Mouse (Mus musculus) midbrain, embryonic 12.5 days (tissue): Measurements from ENCODE around the gene Spns3. TPM values are rescaled to one million over a fixed set of nuclear protein-coding genes. Genes with fewer than 3 reads are reported as not detected.
"Not testable (repeated sequence)": the region's sequence is repeated elsewhere in the genome, so short reads cannot be mapped to it uniquely, and the experiment has no call there.

Source experiments
- ATAC-seq: fragments of 200-750 bp; cut with Nextera tagmentation; 2 replicates; pipeline ENCODE4 v1.8.0; 2017; ENCODE audit warnings: low read depth, moderate TSS enrichment, moderate library complexity; ENCODE audit not compliant: low FRiP score
- H3K27ac ChIP-seq: fragments of 300-500 bp; sonication (generic); replicated peaks from 2 replicates; pipeline ENCODE4 v1.5.1; 2016; ENCODE audit warnings: mild to moderate bottlenecking
- H3K27me3 ChIP-seq: fragments of 300-500 bp; sonication (generic); 2 replicates; pipeline ENCODE4 v1.6.1; 2016; ENCODE audit warnings: mild to moderate bottlenecking
- H3K36me3 ChIP-seq: fragments of 300-500 bp; sonication (generic); 2 replicates; pipeline ENCODE4 v1.6.1; 2016
- H3K4me1 ChIP-seq: fragments of 300-500 bp; sonication (generic); 2 replicates; pipeline ENCODE4 v1.6.1; 2016
- H3K4me2 ChIP-seq: fragments of 300-500 bp; sonication (generic); replicated peaks from 2 replicates; pipeline ENCODE4 v1.6.1; 2016; ENCODE audit warnings: mild to moderate bottlenecking, moderate library complexity
- H3K4me3 ChIP-seq: fragments of 300-500 bp; sonication (generic); 2 replicates; pipeline ENCODE4 v1.5.1; 2016; ENCODE audit warnings: mild to moderate bottlenecking
- H3K9ac ChIP-seq: fragments of 300-500 bp; sonication (generic); replicated peaks from 2 replicates; pipeline ENCODE4 v1.6.1; 2016; ENCODE audit warnings: mild to moderate bottlenecking, moderate library complexity
- H3K9me3 ChIP-seq: fragments of 300-500 bp; sonication (generic); 2 replicates; pipeline ENCODE4 v1.6.1; 2016; ENCODE audit warnings: mild to moderate bottlenecking
- WGBS: fragments of 180-500 bp; shearing (Covaris S2); methylation state at CpG from one replicate; pipeline ENCODE4 v1.1.7; 2016; 5-methylcytosine and 5-hydroxymethylcytosine counted together
- polyA plus RNA-seq: library from polyadenylated mRNA; unstranded; fragments of >200 nt; fragmentation: Nextera tagmentation; extraction: Ambion mirVana; gene quantifications from 2 replicates; pipeline ENCODE4 v1.2.1, GENCODE M21; 2016

The Spns3 gene
- polyA plus RNA-seq, 1 experiment from 2014 or later = 0.10 TPM

DNA sequence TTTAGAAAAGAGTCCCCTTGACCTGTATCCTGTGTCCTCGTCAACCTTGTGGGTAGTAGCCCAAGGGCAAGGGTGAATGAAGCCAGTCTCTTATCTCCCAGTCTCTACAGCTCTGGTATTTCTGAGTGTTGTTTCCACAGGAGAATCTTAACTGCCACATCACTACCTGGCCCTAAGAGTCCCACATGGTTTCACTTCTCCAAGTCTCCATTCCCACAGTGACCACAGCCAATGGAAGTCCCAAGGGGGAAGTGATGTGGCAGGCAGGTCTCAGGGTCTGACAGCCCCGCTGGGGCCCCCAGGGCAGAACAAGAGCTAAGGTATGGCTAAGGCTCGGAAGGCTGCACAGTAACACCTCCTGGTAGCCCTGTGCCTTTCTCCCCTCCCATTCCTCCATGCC, 3.1 kb downstream of the Spns3 start:
- no peaks in the 10 kb centered on the region for H3K4me1 ChIP-seq
- no peaks in the 10 kb centered on the region for H3K36me3 ChIP-seq
- no peaks in the 10 kb centered on the region for H3K27me3 ChIP-seq
- no peak overlapping the region for H3K4me2 ChIP-seq
- H3K27ac ChIP-seq = no peak overlapping the region
- no peak overlapping the region for H3K9ac ChIP-seq
- H3K4me3 ChIP-seq = no peak overlapping the region
- H3K9me3 ChIP-seq = no peaks in the 10 kb centered on the region
- no peak for ATAC-seq
- WGBS = 71% methylated on average over 3 of the region's 3 CpGs

DNA sequence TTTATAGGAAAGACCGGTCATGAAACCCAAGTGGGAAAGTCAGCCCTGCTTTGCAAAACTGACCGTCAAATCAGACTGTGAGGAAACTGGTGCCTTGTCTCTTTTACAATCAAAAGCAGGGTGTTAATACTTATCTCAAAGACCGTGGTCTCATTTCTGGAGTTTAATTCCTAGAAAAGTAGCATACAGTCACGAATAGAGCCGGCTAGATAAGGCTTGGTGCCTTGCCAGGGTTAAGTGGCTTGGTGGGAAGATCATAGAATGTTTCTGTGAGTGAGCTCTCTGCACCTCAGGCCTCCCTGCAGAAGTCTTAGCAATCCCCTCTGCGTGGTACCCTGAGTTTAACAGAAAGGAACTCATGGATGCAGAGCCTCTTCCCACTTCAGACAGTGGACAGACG, 5.6 kb downstream of the Spns3 start:
- Histone ChIP-seq H3K4me3 (no peak overlapping the region), H3K36me3 (no peaks in the 10 kb centered on the region), H3K27me3 (no peaks in the 10 kb centered on the region), H3K9me3 (no peaks in the 10 kb centered on the region), H3K4me2 (no peak overlapping the region), H3K27ac (no peak overlapping the region), H3K4me1 (no peaks in the 10 kb centered on the region), H3K9ac (no peak overlapping the region)
- ATAC-seq = no peak
- 80% methylated on average over 7 of the region's 7 CpGs for WGBS

- H3K9me3 ChIP-seq, H3K4me1 ChIP-seq, H3K4me2 ChIP-seq, H3K4me3 ChIP-seq, H3K27ac ChIP-seq, H3K36me3 ChIP-seq, H3K9ac ChIP-seq, H3K27me3 ChIP-seq, ATAC-seq: not testable (repeated sequence)
- 90% methylated on average over 1 of the region's 1 CpGs for WGBS
These were observed 6.6 kb downstream of the Spns3 start for GRCm38 (mm10) chr11:72543692-72544091.

DNA sequence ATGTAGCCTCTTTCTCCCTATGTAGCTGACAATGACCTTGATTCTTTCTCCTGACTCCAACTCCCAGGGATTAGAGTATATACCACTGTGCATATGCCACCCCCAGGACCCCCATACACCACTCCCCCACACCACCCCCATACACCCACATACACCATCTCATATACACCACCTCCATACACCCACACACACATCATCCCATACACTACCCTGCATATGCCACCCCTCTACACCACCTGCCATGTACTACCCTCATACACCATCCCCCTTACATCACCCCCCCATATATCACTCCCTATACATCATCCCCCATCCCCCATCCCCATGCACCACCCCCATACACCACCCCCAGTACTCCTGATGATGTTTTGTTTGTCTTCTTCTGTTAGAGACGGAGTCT, 7.7 kb downstream of the Spns3 start:
- no peaks in the 10 kb centered on the region for H3K4me1 ChIP-seq
- no peak overlapping the region for H3K4me3 ChIP-seq
- H3K4me2 ChIP-seq = no peak overlapping the region
- H3K9me3 ChIP-seq = no peaks in the 10 kb centered on the region
- ATAC-seq = no peak
- no peak overlapping the region for H3K9ac ChIP-seq
- 70% methylated on average over 1 of the region's 1 CpGs for WGBS
- H3K36me3 ChIP-seq = no peaks in the 10 kb centered on the region
- H3K27ac ChIP-seq = no peak overlapping the region
- no peaks in the 10 kb centered on the region for H3K27me3 ChIP-seq

DNA sequence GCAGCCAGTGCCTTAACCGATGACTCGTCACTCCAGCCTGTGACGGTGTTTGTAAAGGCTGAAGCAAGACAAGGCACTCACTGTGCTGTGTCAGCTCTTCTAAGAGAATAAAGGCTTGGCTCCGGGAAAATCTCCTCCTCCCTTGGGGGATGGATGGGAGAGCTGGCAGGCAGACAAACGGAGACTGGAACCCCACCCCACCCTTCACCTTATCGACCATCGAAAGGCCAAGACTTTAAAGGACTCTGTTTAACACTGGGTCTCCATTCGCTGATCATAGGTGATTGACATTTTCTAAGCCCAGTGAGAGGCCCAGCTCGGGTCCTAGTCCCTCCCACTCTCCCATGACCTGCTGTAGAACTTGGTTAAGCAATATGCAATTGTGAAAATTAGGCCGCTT, 8.4 kb downstream of the Spns3 start:
- H3K9ac ChIP-seq = no peak overlapping the region
- ATAC-seq = no peak
- no peak overlapping the region for H3K27ac ChIP-seq
- H3K27me3 ChIP-seq = no peaks in the 10 kb centered on the region
- no peak overlapping the region for H3K4me2 ChIP-seq
- whole genome bisulfite sequencing = 69% methylated on average over 10 of the region's 10 CpGs
- no peaks in the 10 kb centered on the region for H3K9me3 ChIP-seq
- H3K36me3 ChIP-seq = no peaks in the 10 kb centered on the region
- H3K4me3 ChIP-seq = no peak overlapping the region
- H3K4me1 ChIP-seq = no peaks in the 10 kb centered on the region

DNA sequence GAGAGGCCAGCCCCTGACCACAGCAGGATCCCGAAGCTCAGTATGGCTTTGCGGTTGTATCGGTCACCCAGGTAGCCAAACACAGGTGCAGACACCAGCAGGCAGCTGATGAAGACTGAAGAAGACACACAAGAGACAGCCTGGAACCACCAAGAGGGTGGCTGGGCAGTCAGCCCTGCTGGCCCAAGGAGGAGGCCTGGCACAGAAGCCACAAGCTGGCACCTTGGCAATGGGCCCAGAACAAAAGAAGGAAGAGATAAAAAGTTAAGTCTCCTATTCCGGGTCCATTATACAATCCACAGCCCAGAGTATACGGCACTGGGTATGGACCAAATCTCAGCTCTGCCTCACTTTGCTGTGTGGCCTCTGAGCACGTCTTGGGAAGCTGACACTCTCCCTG, 9.9 kb downstream of the Spns3 start:
- Histone ChIP-seq H3K4me3 (no peak overlapping the region), H3K4me1 (no peaks in the 10 kb centered on the region), H3K4me2 (no peak overlapping the region), H3K9ac (0 out of 2 replicates have a peak overlapping the region, but pooled peaks have one; percentile 15), H3K27ac (no peak overlapping the region), H3K9me3 (no peaks in the 10 kb centered on the region), H3K27me3 (no peaks in the 10 kb centered on the region), H3K36me3 (no peaks in the 10 kb centered on the region)
- 85% methylated on average over 6 of the region's 6 CpGs for WGBS
- ATAC-seq = no peak

GRCm38 (mm10) chr11:72538811-72539210, 11.5 kb downstream of the Spns3 start:
- no peak overlapping the region for H3K9ac ChIP-seq
- H3K4me3 ChIP-seq = no peak overlapping the region
- no peaks in the 10 kb centered on the region for H3K27me3 ChIP-seq
- no peak overlapping the region for H3K27ac ChIP-seq
- ATAC-seq = no peak
- H3K4me2 ChIP-seq = no peak overlapping the region
- 91% methylated on average over 7 of the region's 7 CpGs for WGBS
- no peaks in the 10 kb centered on the region for H3K4me1 ChIP-seq
- H3K36me3 ChIP-seq = no peaks in the 10 kb centered on the region
- no peaks in the 10 kb centered on the region for H3K9me3 ChIP-seq

- no peak overlapping the region for H3K4me3 ChIP-seq
- ATAC-seq = no peak
- 71% methylated on average over 8 of the region's 8 CpGs for WGBS
- no peaks in the 10 kb centered on the region for H3K4me1 ChIP-seq
- H3K4me2 ChIP-seq = no peak overlapping the region
- no peaks in the 10 kb centered on the region for H3K36me3 ChIP-seq
- H3K27ac ChIP-seq = no peak overlapping the region
- no peaks in the 10 kb centered on the region for H3K9me3 ChIP-seq
- no peak overlapping the region for H3K9ac ChIP-seq
- no peaks in the 10 kb centered on the region for H3K27me3 ChIP-seq
These were observed 12.1 kb downstream of the Spns3 start for GRCm38 (mm10) chr11:72538037-72538755.

GRCm38 (mm10) chr11:72537503-72537902, 12.8 kb downstream of the Spns3 start:
- Histone ChIP-seq H3K27ac (no peak overlapping the region), H3K4me1 (no peaks in the 10 kb centered on the region), H3K9me3 (no peaks in the 10 kb centered on the region), H3K4me2 (no peak overlapping the region), H3K36me3 (no peaks in the 10 kb centered on the region), H3K9ac (no peak overlapping the region), H3K4me3 (no peak overlapping the region), H3K27me3 (no peaks in the 10 kb centered on the region)
- no peak for ATAC-seq
- 88% methylated on average over 2 of the region's 2 CpGs for WGBS

GRCm38 (mm10) chr11:72535519-72535918, 14.8 kb downstream of the Spns3 start:
- no peaks in the 10 kb centered on the region for H3K4me1 ChIP-seq
- no peaks in the 10 kb centered on the region for H3K36me3 ChIP-seq
- H3K9me3 ChIP-seq = no peaks in the 10 kb centered on the region
- no peaks in the 10 kb centered on the region for H3K27me3 ChIP-seq
- H3K27ac ChIP-seq = no peak overlapping the region
- no peak overlapping the region for H3K4me2 ChIP-seq
- no peak overlapping the region for H3K4me3 ChIP-seq
- no peak for ATAC-seq
- 70% methylated on average over 3 of the region's 3 CpGs for WGBS
- no peak overlapping the region for H3K9ac ChIP-seq

DNA sequence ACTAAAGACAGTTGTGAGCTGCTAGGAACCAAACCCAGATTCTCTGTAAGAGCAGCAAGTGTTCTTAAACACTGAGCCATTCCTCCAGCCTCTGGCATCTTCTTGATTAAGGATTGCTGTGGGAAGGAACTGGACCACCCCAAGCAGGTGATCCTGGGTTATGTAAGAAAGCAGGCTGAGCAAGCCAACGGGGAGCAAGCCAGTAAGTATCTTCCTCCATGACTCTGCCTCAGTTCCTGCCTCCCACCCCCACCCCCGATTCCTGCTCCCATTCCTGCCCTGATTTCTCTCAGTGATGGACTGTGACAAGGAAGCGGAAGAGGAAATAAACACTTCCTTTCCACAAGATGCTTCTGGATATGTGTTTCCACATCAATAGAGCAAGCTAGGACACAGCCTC, 17.4 kb downstream of the Spns3 start:
- Histone ChIP-seq H3K9ac (no peak overlapping the region), H3K4me2 (no peak overlapping the region), H3K27ac (no peak overlapping the region), H3K4me3 (no peak overlapping the region), H3K27me3 (no peaks in the 10 kb centered on the region), H3K36me3 (no peaks in the 10 kb centered on the region), H3K4me1 (no peaks in the 10 kb centered on the region), H3K9me3 (no peaks in the 10 kb centered on the region)
- ATAC-seq = no peak
- 89% methylated on average over 3 of the region's 3 CpGs for WGBS

DNA sequence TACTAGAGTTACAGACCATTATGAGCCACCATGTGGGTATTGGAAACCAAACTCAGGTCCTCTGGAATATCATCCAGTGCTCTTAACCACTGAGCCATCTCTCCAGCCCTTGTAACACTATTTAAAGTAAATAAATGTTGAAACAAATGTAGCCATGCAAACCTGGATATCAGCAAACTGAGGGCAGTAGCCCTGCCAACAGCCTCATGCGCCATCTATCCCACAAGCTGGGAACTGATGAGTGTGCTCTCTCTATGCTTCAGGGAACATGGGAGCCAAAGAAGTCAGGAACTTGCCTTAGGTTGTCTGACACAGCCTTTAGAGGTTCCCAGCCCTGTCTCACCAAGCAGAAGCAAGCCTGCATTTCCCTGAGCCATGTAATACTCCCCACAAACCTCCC, 18.7 kb downstream of the Spns3 start:
- Histone ChIP-seq H3K4me2 (no peak overlapping the region), H3K9me3 (no peaks in the 10 kb centered on the region), H3K4me1 (no peaks in the 10 kb centered on the region), H3K27me3 (no peaks in the 10 kb centered on the region), H3K36me3 (no peaks in the 10 kb centered on the region), H3K27ac (no peak overlapping the region), H3K4me3 (no peak overlapping the region), H3K9ac (no peak overlapping the region)
- 61% methylated on average over 1 of the region's 1 CpGs for WGBS
- no peak for ATAC-seq

GRCm38 (mm10) chr11:72531144-72531543, 19.2 kb downstream of the Spns3 start:
- Histone ChIP-seq H3K27me3 (no peaks in the 10 kb centered on the region), H3K9me3 (no peaks in the 10 kb centered on the region), H3K4me3 (no peak overlapping the region), H3K4me2 (no peak overlapping the region), H3K27ac (no peak overlapping the region), H3K9ac (no peak overlapping the region), H3K36me3 (no peaks in the 10 kb centered on the region), H3K4me1 (no peaks in the 10 kb centered on the region)
- WGBS = 84% methylated on average over 5 of the region's 5 CpGs
- ATAC-seq = no peak
